Mouse (Mus musculus) olfactory bulb, adult 2 months (tissue): ENCODE measurements around the gene Papss2.

Source experiments
- CTCF ChIP-seq: fragments of 200-500 bp; IDR thresholded peaks from 2 replicates; pipeline ENCODE4 v1.5.1; 2012; ENCODE audit warnings: low read depth, mild to moderate bottlenecking, low read length, moderate library complexity; ENCODE audit not compliant: insufficient read depth
- POLR2A ChIP-seq: fragments of 200-500 bp; IDR thresholded peaks from 2 replicates; pipeline ENCODE4 v1.6.1; 2012; ENCODE audit warnings: mild to moderate bottlenecking, low read depth, low read length, moderate library complexity; ENCODE audit not compliant: insufficient read depth

- TF ChIP-seq POLR2A: no peak
- TF ChIP-seq CTCF: no peak
Measured at GRCm38 (mm10) chr19:32568961-32569653, 26.5 kb upstream of the Papss2 start.
